Mouse (Mus musculus): ENCODE data around the gene Kirrel3.

Gene Kirrel3

GRCm38 (mm10) chr9:34905164-34905563 lies 419.5 kb downstream of the Kirrel3 start:
- DNase-seq: no peak

- no peak for DNase-seq
Observed at GRCm38 (mm10) chr9:34908040-34908439, 422.3 kb downstream of the Kirrel3 start.

- no peak for DNase-seq
Observed at GRCm38 (mm10) chr9:34911838-34912237, 426.1 kb downstream of the Kirrel3 start.

GRCm38 (mm10) chr9:34912273-34912972 lies 426.7 kb downstream of the Kirrel3 start:
- DNase-seq: no peak

- peak; percentile 41 for DNase-seq
Observed at GRCm38 (mm10) chr9:34912996-34913395, 427.3 kb downstream of the Kirrel3 start.

GRCm38 (mm10) chr9:34918976-34919375 lies 433.3 kb downstream of the Kirrel3 start:
- DNase-seq: no peak

- DNase-seq: no peak
Observed at GRCm38 (mm10) chr9:34920116-34920515, 434.4 kb downstream of the Kirrel3 start.

- no peak for DNase-seq
Observed at GRCm38 (mm10) chr9:34921941-34922340, 436.2 kb downstream of the Kirrel3 start.

GRCm38 (mm10) chr9:34922716-34923115 lies 437.0 kb downstream of the Kirrel3 start:
- DNase-seq: no peak

GRCm38 (mm10) chr9:34923134-34923931 lies 437.6 kb downstream of the Kirrel3 start:
- DNase-seq: no peak

GRCm38 (mm10) chr9:34925616-34926015 lies 439.9 kb downstream of the Kirrel3 start:
- no peak for DNase-seq

- no peak for DNase-seq
Observed at GRCm38 (mm10) chr9:34930371-34930770, 444.7 kb downstream of the Kirrel3 start.

GRCm38 (mm10) chr9:34938140-34938539 lies 452.4 kb downstream of the Kirrel3 start:
- no peak for DNase-seq

GRCm38 (mm10) chr9:34939621-34940020 lies 453.9 kb downstream of the Kirrel3 start:
- DNase-seq: no peak

- no peak for DNase-seq
Observed at GRCm38 (mm10) chr9:34942122-34942831, 456.6 kb downstream of the Kirrel3 start.

- DNase-seq: no peak
Observed at GRCm38 (mm10) chr9:34942996-34943395, 457.3 kb downstream of the Kirrel3 start.

- DNase-seq: no peak
Observed at GRCm38 (mm10) chr9:34945301-34945700, 459.6 kb downstream of the Kirrel3 start.

GRCm38 (mm10) chr9:34947258-34947657 lies 461.6 kb downstream of the Kirrel3 start:
- no peak for DNase-seq

- DNase-seq: no peak
Observed at GRCm38 (mm10) chr9:34947717-34948116, 462.0 kb downstream of the Kirrel3 start.

GRCm38 (mm10) chr9:34953420-34953819 lies 467.7 kb downstream of the Kirrel3 start:
- peak; percentile 10 for DNase-seq

- DNase-seq: peak; percentile 27
Observed at GRCm38 (mm10) chr9:34954212-34954611, 468.5 kb downstream of the Kirrel3 start.

- DNase-seq: no peak
Observed at GRCm38 (mm10) chr9:34956512-34956911, 470.8 kb downstream of the Kirrel3 start.

GRCm38 (mm10) chr9:34957691-34958090 lies 472.0 kb downstream of the Kirrel3 start:
- DNase-seq: peak; percentile 4

Measured in lung, postnatal 36 days (tissue).